Mouse (Mus musculus) left cerebral cortex, adult 11 months (tissue): ENCODE data around the gene Ppil6.

Experiments used
- DNase-seq: peaks from one replicate; pipeline ENCODE4 v3.0.0; 2022; ENCODE audit warnings: low spot score

The Ppil6 gene

DNA sequence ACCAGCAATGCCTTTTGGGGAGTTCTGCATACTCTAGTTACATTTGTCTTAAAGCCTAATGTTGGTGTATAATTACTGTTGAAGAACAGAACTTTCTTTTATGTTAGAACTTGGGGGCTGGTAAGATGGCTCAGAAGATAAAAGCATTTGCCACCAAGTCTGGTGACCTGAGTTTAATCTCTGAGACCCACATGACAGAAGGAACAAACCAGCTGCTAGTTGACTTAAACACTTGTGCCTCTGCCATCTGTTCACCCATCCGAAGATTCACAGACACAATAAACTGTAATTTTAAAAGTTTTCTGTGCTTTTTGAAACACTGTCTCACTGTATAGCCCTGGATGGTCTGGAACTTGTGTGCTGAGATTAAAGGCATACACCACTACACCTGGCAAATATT is 35.5 kb downstream of the Ppil6 start:
- no peak for DNase-seq

DNA sequence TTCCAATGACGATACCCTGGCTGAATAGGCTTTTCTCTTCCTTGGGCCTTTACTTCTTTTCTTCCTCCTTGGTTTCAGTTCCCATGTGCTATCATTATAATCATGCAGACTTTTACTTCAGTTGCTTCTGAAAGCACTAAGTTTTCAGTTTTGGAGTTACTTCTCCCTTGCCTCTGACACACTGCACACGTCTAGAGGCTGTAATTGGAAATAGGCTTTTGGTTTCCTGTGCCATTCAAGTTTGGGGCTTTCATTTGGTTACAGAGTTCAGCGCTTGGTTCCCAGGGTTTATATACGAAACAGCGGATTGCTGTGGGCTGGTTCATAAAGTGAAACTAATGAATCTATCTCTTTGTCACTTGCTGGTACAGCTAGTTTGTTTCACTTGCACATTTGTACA is 39.7 kb downstream of the Ppil6 start:
- DNase-seq: no peak

DNA sequence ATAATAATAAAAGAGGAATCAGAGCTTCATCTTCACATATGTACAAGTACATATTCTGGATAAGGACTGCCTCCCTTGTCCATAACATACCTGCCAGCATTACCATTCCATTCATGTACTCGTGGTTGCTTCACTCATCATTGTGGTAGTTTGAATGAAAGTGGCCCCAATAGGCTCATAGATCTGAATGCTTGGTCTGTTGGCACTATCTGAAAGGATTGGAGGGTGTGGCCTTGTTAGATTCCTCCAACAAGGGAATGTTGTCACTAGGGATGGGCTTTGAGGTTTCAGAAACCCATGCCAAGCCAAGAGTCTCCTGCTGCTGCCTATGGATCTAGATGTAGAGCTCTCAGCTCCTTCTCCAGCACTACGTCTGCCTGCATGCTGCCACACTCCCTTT is 45.8 kb downstream of the Ppil6 start:
- DNase-seq: no peak

DNA sequence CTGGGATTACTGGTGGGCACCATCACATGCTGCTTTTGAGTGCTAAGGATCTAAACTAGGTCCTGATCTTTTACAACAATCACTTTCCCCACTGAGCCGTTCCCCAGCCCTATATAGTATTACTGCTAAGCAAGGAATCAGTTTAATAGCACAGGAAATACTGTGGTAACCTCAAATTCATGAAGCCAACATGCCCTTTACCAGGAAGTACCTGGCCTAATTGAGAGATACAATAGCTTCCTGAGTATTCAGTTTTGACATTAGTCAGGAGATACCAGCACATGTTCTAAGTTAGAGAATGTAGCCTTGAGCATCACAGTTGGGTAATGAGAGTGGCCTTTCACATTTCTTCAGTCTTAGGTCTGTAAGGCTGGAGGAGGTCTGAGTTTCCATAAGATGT is 46.5 kb downstream of the Ppil6 start:
- DNase-seq: no peak

DNA sequence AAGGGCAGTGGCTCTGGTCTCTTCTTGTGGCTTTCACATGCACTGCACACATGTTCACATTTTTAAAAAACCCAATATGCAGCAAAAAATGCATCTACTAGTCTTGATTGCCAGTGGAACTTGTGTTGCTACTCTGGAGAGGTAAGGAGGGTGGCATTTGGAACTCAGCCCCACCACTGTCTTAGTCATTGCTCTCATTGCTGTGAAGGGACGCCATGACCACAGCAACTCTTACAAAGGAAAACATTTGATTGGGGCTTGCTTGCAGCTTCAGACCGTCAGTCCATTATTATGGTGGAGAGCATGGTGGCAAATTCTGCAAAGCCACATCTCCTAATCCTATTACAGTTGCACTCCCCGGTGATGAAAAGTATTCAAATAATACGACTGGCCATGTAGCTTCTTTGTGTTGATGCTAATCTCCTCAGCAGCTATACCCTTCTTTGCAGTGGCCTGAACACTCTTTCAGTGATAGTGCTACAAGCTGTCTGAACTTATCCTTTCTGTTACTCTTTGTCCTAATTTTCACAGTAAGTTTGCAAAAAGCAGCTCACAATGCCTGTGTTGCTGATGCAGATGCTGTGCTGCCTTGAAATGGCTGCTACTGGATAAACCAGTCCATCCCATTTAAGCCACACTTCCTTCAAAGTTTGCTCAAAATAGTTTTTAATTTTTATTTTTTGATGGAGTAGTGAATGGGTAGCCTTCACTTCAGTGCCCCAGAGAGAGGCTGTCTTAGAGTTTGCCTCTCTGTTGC is 47.2 kb downstream of the Ppil6 start:
- no peak for DNase-seq

DNA sequence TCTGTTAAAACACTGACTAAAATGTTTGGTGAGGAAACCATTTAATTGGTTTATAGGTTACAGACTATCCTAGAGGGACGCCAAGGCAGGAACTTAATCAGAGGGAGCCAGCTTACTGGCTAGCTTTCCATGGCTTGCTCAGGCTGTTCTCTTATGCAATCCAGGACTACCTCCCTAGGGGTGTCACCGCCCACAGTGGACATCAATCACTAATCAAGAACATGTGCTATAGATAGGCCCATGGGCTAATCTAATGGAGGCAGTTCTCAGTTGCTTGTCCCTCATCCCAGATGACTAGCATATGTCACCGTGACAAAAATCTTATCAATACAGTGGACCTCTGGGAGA is 47.7 kb downstream of the Ppil6 start:
- no peak for DNase-seq

DNA sequence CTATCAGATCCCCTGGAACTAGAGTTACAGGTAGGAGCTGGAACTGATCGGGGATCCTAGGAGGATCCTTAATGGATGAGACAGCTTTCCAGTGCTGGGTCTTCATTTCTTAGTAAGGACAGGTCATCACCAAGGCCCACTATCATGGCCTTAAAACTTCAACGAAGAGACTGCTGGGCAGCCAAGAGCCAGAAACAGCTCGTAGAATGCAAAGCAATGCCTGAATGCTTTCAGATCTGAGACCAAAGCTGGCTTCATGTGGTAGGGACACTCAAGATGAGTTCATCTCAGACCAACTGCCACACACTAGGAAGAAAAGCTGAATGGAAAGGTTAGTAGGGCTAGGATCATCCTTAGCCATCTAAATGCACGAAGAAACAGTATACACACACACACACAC is 48.7 kb downstream of the Ppil6 start:
- no peak for DNase-seq

DNA sequence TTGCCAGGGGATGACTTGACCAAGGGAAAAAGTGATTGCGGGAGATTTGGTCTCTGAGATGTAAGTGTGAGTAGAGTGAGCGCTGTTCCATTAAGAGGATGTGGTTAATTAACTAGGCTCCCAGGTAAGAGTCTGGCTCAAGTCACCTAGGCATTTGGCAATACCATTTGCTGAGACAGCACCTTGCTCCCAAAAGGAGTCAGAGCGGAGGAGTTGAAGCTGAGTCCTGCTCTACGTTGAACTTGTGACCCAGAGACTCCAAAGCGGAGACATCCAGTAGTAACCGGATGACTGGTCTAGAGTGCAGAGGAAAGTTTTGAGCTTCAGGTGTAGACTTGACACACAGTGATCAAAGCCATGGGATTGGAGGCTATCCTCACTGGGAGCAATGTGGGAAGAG is 51.8 kb downstream of the Ppil6 start:
- no peak for DNase-seq

DNA sequence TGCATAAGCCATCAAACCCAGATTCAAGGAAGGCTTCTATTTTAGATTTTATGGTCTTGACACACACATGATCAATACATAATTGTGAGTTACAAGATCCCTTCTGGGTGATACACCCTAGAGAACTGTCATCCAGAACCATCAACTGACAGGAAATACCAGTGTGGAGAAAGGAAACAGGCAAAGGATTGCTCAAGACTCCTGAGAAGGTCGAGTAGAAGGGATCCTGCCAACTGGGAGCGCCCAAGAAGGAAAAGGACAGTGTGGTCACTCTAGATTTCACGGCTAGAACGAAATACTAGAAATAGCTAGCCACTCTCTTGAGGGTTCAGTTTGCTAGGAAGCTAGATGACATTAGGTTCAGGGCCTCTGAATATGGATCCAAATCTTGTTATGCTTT is 53.2 kb downstream of the Ppil6 start:
- no peak for DNase-seq

DNA sequence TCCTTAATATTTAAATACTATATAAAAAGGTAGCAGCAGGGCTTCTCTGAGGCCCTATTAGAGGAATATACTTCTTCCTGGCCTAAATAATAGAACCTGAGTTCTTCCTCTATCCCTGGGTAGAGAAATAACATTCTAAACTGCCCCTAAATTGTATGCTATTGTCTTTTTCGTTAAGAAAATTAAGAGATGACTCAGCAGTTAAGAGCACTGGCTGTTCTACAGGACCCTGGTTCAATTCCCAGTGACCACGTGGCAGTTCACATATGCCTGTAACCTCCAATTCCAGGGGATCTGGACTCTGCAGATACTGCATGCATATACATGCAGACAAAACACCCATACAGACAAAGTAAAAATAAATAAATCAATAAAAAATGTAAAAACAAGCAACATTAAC is 53.6 kb downstream of the Ppil6 start:
- no peak for DNase-seq

DNA sequence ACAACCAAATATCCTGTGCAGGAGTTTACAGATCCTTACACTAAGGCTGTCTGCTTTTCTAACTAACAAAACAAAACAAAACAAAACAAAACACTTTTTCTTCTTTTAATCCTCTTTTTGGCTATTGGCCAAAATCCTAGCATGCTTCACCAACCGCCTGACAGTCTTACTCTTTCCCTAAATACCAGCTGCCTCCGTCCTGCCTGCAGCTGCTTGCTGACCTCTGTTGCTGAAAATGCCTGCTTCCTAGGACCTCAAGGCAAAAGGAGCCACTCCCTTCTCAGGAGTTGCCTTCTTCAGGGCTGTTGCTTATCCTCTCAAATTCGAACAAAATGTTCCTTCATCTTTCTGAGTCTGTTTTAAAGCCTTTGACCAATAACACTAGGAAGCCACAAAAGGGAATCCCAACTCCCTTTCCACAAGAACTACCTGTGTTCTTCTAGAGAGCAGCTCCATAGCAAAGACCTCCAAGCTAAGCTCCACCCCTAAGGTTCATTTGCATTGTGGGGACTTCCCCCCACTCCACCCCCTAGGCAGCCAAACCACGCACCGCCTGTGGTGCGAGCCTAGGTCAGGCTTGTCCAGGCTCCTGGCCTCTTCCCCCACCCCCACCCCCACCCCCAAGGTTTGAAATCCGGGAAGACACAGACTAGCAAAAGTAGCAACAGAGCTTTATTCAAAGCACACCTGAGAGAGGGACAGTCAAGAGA is 54.4 kb downstream of the Ppil6 start:
- no peak for DNase-seq

DNA sequence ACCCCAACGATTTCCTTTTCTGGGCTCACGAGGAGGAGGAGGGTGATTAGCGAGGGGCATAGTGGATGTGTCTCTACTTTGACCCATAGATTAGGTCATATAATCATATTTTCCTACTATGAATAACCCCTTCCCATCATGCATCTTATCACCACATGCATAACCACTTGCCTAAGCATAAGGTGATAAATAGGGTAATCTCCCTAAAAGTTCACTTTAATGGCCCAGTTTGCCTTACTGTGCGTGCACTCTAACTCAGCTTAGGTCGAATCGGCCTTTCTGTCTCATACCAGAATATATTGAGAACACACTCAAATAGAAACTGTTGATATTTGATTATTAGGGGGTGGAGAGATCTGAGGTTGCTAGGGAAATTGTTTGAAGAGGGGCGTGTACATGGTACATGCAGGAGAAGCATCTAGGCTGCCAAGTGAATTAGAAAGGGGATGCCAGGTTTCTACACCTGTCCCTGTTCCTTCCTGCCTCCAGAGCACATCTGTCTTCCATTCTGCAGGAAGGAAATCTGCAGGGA is 55.1 kb downstream of the Ppil6 start:
- DNase-seq: no peak

DNA sequence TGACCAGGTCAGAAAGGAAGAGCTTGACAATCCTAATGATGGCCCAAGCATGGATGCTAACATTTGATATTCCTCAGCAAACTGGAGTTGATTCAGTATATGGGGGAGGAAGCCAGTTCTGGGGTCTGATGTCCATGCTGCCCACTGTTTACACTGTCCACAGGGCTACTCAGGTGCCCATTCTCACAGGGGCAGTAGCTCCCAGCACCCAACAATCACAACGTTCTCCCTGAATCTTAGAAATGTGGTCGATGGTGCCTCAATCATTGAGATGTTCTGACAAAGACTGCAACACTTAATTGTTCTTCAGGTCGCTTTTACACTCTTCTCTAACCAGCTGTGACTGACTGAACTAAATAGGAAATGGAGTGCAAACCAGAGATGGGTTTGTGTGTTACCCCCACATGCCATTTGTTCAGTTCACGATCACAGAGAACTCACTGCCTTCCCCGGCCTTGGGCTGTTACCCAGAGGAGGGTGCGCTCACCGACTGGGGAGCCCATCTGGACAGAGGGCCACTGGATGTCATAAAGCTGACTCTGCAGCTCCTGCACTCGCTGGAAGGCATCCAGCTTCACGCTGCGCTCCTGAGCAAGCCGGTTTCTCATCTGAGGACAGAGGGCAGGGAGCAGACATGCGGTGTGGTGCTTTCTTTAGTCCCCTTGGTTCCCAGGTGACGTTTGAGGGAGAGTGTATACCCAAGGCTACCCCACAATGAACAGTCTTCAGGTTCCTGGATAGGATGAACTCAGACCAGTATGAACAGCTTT is 56.3 kb downstream of the Ppil6 start:
- no peak for DNase-seq

DNA sequence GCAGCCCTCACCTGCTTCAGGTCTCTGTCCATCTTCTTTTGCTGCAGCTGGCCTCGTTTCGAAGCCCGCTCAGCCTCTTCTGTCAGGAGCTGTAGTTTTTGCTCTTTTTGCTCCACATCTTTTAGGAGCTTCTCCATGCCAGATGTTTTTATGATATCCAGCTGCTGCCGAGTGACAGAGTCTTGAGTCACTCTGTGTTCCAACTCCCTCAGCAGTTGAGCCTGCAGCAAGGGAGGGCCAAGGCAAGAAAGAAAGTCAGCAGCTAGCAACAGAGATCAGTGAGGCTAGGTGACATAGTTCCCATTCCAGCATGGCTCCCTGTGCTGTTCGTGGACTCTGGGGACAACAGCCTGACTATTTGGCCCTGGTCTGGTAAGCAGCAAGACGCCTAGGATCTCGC is 60.5 kb downstream of the Ppil6 start:
- DNase-seq: no peak

DNA sequence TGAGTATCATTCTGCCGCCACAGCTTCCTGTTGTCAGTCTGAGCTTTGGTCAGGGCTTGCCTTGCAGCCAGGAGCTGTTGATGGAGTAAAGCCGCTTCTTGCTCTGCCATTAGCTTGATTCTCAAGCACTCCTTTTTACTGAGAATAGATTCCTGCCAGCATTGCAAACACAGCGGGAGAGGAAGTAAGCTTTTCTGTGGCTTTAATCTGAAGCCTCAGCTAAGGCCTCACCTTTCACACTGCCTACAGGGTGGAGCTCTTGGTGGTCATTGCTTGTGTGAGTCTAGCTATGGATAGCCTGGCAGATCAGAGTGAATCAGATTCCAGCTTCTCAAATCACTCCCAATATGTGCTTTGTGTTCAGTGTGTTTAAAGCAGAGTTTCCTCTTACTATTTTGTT is 62.1 kb downstream of the Ppil6 start:
- DNase-seq: no peak

DNA sequence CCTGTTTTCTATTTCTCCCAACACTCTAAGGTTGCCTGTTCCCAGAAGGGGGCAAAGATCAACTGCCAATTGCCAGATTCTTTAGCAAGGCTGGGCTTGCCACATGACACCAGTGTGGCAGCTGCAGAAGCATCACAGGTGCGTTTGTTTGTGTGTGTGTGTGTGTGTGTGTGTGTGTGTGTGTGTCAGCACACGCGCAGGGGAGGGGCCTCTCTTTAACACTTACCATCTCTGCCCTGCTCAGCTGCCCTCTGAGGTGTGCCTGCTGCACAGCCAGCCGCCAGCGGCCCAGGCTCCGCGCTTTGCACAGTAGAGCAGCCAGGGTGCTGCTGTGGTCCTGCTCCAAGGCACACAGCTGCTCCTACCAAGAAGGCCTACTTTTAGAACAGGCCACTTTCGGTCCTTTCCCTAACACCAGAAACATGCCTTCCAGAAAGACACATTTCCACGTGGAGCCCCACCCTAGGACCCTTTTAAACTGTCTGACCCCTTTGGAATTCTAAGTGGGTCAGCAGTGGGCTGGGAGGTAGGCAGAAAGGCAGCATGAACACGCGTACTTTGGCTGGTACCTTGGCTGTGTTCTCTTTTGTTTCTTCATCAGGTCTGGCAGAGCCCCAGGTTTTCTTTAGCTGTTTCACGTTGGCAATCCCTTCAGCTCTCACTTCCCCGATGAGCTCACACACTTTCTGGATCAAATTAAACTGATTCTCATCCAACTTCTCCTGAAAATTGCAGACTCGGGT is 62.8 kb downstream of the Ppil6 start:
- peak; percentile 11 for DNase-seq

DNA sequence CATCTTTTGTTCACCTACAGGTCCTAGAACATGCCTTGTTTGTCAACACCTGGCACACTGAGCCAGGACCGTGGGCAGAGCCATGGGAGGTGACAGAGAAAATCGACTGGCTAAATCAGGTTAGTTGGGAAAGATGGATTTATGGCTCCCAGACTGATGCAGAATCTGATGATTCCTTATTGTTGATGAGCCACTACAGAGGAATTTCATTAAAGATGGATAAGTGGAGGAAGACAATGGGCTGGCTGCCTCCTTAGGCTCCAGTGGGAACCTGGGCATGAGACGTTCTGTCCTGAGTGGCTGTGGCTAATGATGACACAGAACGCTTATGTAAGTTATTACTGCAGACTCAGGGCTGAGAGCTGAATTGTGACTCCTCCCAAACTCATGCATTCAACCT is 63.5 kb downstream of the Ppil6 start:
- DNase-seq: no peak

DNA sequence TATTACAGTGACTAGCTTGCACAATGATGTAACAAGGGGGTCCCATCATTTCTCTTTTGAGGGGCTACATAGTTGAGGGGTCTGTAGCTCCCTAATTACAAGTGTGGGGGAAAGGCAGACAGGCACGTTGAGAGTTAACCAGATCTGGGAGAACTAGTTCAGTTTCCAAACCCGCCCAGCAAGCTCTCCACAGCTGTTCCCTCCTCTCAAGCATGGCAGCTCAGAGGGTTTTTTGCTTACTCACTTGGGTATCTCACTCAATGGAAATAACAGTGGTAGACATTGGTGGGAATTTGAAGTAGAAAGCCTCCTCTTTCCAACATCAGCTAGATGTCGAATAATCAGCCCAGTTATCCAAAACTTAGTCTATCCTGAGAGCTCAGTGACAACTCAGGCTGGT is 64.8 kb downstream of the Ppil6 start:
- no peak for DNase-seq

DNA sequence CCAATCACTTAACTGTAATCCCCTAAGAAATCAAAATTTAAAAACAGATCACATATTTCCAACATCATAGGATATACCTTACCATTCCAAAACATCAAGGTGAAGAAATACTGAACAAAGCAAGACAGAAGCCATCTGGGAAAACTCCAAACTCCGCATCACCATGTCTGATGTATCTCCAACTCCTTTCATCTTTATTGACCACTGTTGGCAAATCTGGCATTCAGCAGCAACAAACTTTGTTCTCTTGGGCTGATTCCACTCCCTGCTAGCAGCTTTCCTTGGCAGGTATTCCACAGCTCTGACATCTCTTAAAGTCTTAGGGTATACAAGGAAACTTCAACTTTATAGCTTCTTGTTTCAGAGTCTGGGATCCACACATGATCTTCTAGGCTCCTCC is 68.2 kb downstream of the Ppil6 start:
- no peak for DNase-seq

DNA sequence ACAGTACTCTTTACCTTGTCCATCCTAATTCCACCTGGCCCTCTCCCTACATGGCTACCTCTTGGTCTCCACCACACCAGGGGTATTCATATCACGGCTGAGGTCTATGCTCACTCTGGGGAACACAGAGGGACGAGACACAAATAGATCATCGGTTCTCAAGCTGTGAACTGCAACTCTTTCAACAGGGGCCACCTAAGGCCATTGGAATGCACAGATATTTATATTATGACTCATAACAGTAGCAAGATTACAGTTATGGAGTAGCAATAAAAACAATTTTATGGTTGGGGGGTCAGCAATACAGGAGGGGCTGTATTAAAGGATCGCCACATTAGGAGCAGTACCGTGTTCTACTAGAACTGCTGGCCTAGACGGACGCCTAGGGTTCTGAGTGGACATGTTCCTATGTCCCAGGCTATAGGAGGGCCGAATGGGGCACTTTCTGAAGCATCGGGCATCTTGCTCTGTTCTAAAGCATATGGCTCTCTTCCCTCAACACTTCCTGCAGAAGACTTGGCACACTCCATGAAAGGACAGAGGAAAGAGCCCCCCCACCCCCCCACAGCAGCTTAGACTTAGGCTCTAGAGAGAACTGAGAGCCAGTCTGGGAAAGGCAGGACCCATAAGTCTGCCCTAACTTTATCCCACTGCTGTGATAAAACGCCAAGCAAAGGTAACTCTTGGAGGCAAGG is 71.6 kb downstream of the Ppil6 start:
- DNase-seq: no peak
